Mouse (Mus musculus) forebrain, embryonic 16.5 days (tissue): ENCODE results near the gene Cdk5r1. TPM values are rescaled to one million over a fixed set of nuclear protein-coding genes. Genes with fewer than 3 reads are reported as not detected.

Experiments used
- ATAC-seq: fragments of 200-750 bp; cut with Nextera tagmentation; 2 replicates; pipeline ENCODE4 v1.8.0; 2017; ENCODE audit warnings: mild to moderate bottlenecking, moderate library complexity
- H3K27ac ChIP-seq: fragments of 300-500 bp; sonication (generic); 2 replicates; pipeline ENCODE4 v1.5.1; 2014; ENCODE audit warnings: low read length, control low read depth
- H3K27me3 ChIP-seq: fragments of 300-500 bp; sonication (generic); replicated peaks from 2 replicates; pipeline ENCODE4 v1.6.1; 2014; ENCODE audit warnings: low read length; ENCODE audit not compliant: control insufficient read depth, insufficient read depth
- H3K36me3 ChIP-seq: fragments of 300-500 bp; sonication (generic); 2 replicates; pipeline ENCODE4 v1.6.1; 2014; ENCODE audit not compliant: control insufficient read depth, insufficient read depth
- H3K4me1 ChIP-seq: fragments of 300-500 bp; sonication (generic); replicated peaks from 2 replicates; pipeline ENCODE4 v1.6.1; 2014; ENCODE audit warnings: low read length; ENCODE audit not compliant: control insufficient read depth, insufficient read depth
- H3K4me2 ChIP-seq: fragments of 300-500 bp; sonication (generic); 2 replicates; pipeline ENCODE4 v1.6.1; 2014; ENCODE audit warnings: mild to moderate bottlenecking, low read length, control low read depth
- H3K4me3 ChIP-seq: fragments of 300-500 bp; sonication (generic); replicated peaks from 2 replicates; pipeline ENCODE4 v1.5.1; 2014; ENCODE audit warnings: mild to moderate bottlenecking, low read length, control low read depth
- H3K9ac ChIP-seq: fragments of 300-500 bp; sonication (generic); replicated peaks from 2 replicates; pipeline ENCODE4 v1.6.1; 2014; ENCODE audit warnings: low read depth, low read length, control low read depth
- H3K9me3 ChIP-seq: fragments of 300-500 bp; sonication (generic); 2 replicates; pipeline ENCODE4 v1.6.1; 2016; ENCODE audit warnings: low read length; ENCODE audit not compliant: control insufficient read depth
- WGBS: fragments of 180-500 bp; shearing (Covaris S2); extraction: QIAGEN DNeasy Blood & Tissue Kit; methylation state at CpG from one replicate; pipeline ENCODE4 v1.1.7; 2014; 5-methylcytosine and 5-hydroxymethylcytosine counted together
- polyA plus RNA-seq: library from polyadenylated mRNA; unstranded; fragments of >200 nt; fragmentation: Nextera tagmentation; extraction: Ambion mirVana; gene quantifications from 2 replicates; pipeline ENCODE4 v1.2.1, GENCODE M21; 2015

Gene Cdk5r1
- 109 and 113 TPM in 2 replicates for polyA plus RNA-seq

- WGBS = under 1% methylated on average over 64 of the region's 116 CpGs
- peaks cover 7% of the 10 kb centered on the region; the same call in 1 of the 2 replicates for H3K36me3 ChIP-seq
Observed at GRCm38 (mm10) chr11:80476222-80477189, at the start of gene Cdk5r1. Cdk5r1 (plus strand) TSS chr11:80477023.

GRCm38 (mm10) chr11:80428381-80429008, 48.3 kb upstream of the Cdk5r1 start, which contains the start of gene Psmd11:
Psmd11 (plus strand) TSS chr11:80428615.
- peak within 1 kb of the TSS; percentile 93 for H3K9ac ChIP-seq
- peak; percentile 100 for ATAC-seq
- H3K27ac ChIP-seq = peak within 1 kb of the TSS; percentile 86
- H3K27me3 ChIP-seq = no peaks in the 10 kb centered on the region
- H3K36me3 ChIP-seq = peaks cover 6% of the 10 kb centered on the region
- 0% methylated on average over 56 of the region's 58 CpGs for WGBS
- H3K4me2 ChIP-seq = peak within 1 kb of the TSS; percentile 90
- no peaks in the 10 kb centered on the region for H3K9me3 ChIP-seq
- peak within 1 kb of the TSS; percentile 93 for H3K4me3 ChIP-seq
- peaks cover 11% of the 10 kb centered on the region for H3K4me1 ChIP-seq

More at GRCm38 (mm10) chr11:80476222-80477189, at the start of gene Cdk5r1:
- H3K9ac ChIP-seq = peak within 1 kb of the TSS; percentile 99
- peak within 1 kb of the TSS; percentile 99 for H3K27ac ChIP-seq
- H3K4me1 ChIP-seq = peaks cover 23% of the 10 kb centered on the region
- peak within 1 kb of the TSS; percentile 97 for H3K4me2 ChIP-seq
- peak; percentile 88 for ATAC-seq
- H3K9me3 ChIP-seq = no peaks in the 10 kb centered on the region
- H3K4me3 ChIP-seq = peak within 1 kb of the TSS; percentile 93
- H3K27me3 ChIP-seq = no peaks in the 10 kb centered on the region

GRCm38 (mm10) chr11:80429009-80429475, 47.8 kb upstream of the Cdk5r1 start:
- Histone ChIP-seq H3K9ac (peak overlapping the region; percentile 93), H3K27me3 (no peaks in the 10 kb centered on the region), H3K36me3 (peaks cover 6% of the 10 kb centered on the region), H3K4me1 (peaks cover 11% of the 10 kb centered on the region), H3K27ac (peak overlapping the region; percentile 86), H3K4me2 (peak overlapping the region; percentile 90), H3K9me3 (no peaks in the 10 kb centered on the region), H3K4me3 (peak overlapping the region; percentile 93)
- under 1% methylated on average over 36 of the region's 37 CpGs for WGBS
- no peak; the same call in 1 of the 2 replicates for ATAC-seq

- H3K4me2 ChIP-seq = peak overlapping the region; percentile 90
- WGBS = 60% methylated on average over 14 of the region's 14 CpGs
- H3K27me3 ChIP-seq = no peaks in the 10 kb centered on the region
Observed at GRCm38 (mm10) chr11:80429500-80430166, 47.2 kb upstream of the Cdk5r1 start.

GRCm38 (mm10) chr11:80430366-80430910, 46.4 kb upstream of the Cdk5r1 start:
- Histone ChIP-seq H3K9me3 (no peaks in the 10 kb centered on the region), H3K27me3 (no peaks in the 10 kb centered on the region), H3K4me1 (peaks cover 11% of the 10 kb centered on the region), H3K36me3 (peaks cover 6% of the 10 kb centered on the region), H3K27ac (no peak overlapping the region), H3K9ac (no peak overlapping the region), H3K4me2 (no peak overlapping the region), H3K4me3 (no peak overlapping the region)
- no peak for ATAC-seq
- WGBS = 94% methylated on average over 3 of the region's 3 CpGs

More at GRCm38 (mm10) chr11:80429500-80430166, 47.2 kb upstream of the Cdk5r1 start:
- ATAC-seq = no peak
- Histone ChIP-seq H3K27ac (no peak overlapping the region), H3K4me3 (peak overlapping the region; percentile 93), H3K9ac (peak overlapping the region; percentile 93), H3K36me3 (peaks cover 6% of the 10 kb centered on the region), H3K9me3 (no peaks in the 10 kb centered on the region), H3K4me1 (peaks cover 11% of the 10 kb centered on the region)

DNA sequence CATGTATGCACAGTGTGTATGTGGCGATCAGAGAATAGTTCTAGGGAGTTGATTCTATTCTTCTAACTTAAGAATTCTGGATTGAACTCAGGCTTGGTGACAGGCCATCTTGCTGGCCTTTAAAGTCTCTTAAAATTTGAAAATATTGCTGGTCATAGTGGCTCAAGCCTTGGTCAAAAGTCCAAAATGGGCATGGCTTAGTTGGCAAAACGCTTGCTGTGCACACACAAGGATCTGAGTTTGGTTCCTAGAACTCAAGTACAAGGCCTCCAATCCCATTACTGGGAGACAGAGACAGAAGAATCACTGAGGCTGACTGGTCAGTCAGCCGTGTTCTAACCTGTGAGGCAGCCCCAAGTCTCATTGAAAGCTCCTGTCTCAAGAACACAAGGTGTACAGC, 29.9 kb upstream of the Cdk5r1 start:
- H3K4me1 ChIP-seq = no peaks in the 10 kb centered on the region
- H3K4me2 ChIP-seq = no peak overlapping the region
- no peak overlapping the region for H3K4me3 ChIP-seq
- no peak overlapping the region for H3K27ac ChIP-seq
- no peak for ATAC-seq
- WGBS = 96% methylated on average over 3 of the region's 3 CpGs
- H3K36me3 ChIP-seq = peaks cover 20% of the 10 kb centered on the region
- H3K9me3 ChIP-seq = no peaks in the 10 kb centered on the region
- H3K27me3 ChIP-seq = no peaks in the 10 kb centered on the region
- H3K9ac ChIP-seq = no peak overlapping the region

DNA sequence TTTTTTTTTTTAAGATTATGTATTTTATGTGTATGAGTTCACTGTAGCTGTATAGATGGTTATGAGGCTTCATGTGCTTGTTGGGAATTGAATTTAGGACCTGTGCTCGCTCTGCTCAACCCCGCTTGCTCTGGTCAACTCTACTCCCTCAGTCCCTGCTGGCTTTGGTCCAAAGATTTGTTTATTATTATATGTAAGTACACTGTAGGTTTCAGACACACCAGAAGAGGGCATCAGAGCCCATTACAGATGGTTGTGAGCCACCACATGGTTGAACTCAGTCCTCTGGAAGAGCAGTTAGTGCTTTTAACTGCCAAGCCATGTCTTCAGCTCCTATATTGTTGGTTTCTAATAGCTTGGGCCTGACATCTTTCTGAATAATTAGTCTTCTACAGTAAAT, 27.0 kb upstream of the Cdk5r1 start:
- Histone ChIP-seq H3K9ac (no peak overlapping the region), H3K36me3 (peaks cover 22% of the 10 kb centered on the region), H3K27me3 (no peaks in the 10 kb centered on the region), H3K4me1 (no peaks in the 10 kb centered on the region), H3K4me3 (no peak overlapping the region), H3K9me3 (no peaks in the 10 kb centered on the region), H3K27ac (no peak overlapping the region), H3K4me2 (no peak overlapping the region)
- WGBS = 96% methylated on average over 2 of the region's 2 CpGs
- ATAC-seq = no peak

DNA sequence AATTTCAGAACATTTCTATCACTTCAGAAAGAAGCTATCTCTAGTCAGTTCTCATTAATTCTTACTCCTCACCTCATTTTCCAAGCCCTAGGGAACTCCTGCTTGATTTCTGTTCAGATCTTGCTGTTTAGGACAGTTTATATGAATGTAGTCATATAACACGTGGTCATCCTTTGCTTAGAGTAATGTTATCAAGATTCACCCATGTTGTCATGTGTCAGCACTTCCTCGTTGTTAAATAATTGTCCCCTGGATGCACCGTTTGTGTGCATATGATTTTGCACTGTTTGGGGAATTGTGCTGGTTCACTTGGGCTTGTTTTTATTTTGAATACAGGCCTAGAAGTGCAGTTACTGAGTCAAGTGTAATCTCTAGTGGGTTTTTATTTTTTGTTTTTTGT, 24.6 kb upstream of the Cdk5r1 start:
- Histone ChIP-seq H3K9ac (no peak overlapping the region), H3K27me3 (no peaks in the 10 kb centered on the region), H3K4me1 (no peaks in the 10 kb centered on the region), H3K4me2 (no peak overlapping the region), H3K9me3 (no peaks in the 10 kb centered on the region), H3K27ac (no peak overlapping the region), H3K4me3 (no peak overlapping the region), H3K36me3 (peaks cover 16% of the 10 kb centered on the region)
- 92% methylated on average over 3 of the region's 3 CpGs for WGBS
- ATAC-seq = no peak
